Mouse (Mus musculus): ENCODE results near the gene Thnsl2. TPM values are rescaled to one million over a fixed set of nuclear protein-coding genes. Genes with fewer than 3 reads are reported as not detected.
A peak's percentile ranks its signal among the peaks of the same experiment; 100 is the strongest.

Gene Thnsl2
- polyA plus RNA-seq, 2 experiments, result 4.7 to 11.8 TPM

DNA sequence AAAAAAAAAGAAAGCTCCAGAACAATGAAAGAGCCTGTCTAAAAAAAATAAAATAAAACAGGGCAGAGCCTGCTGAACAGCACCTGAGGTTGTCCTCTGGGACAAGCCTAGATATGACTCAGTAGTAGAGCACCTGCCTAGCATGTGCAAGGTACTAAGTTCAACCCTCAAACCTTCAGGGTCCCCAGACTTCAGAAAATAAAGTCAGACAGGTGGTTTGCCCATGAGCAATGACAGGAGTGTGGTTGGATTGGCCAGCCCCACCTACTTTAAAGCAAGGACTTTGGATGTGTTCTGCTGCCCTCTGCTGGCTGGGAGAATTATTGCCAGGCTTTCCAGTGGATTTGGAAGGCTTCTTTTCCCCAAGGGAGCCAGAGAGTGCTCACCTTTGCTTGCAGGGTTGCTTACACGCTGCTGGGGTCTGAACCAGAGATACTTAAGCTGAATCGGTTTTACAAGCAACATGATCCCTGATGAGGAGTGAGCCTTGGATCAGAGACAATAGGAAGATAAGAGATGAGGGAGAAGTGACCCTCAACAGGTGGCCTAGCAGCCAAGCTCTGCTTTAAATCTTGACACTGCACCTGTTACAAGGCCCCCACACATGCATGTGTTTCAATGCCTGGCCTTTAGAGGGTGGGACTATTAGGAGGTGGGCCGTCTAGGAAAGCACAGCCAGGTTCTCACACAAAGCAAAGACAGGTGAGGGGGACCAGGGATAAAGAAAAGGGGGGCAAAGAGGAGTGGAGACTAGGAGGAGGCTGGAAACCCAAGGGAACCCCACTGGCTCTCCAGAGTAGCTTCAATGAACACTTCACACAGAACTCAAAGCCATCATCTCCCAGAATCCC, 19.0 kb downstream of the Thnsl2 start:
- no peak for TF ChIP-seq EP300 (IDR thresholded peaks at IDR 0.05; ENCODE audit: low read depth)
- peak; percentile 85 for TF ChIP-seq CTCF (IDR thresholded peaks at IDR 0.05; ENCODE audit: low read depth)
- Histone ChIP-seq H3K4me2 (ENCODE audit: low read depth) (no peak overlapping the region), H3K9ac (replicated peaks) (no peak overlapping the region), H3K27me3 (ENCODE audit: control insufficient read depth, insufficient read depth, low read length) (no peaks in the 10 kb centered on the region), H3K27ac (no peak overlapping the region), H3K36me3 (replicated peaks; ENCODE audit: control insufficient read depth, insufficient read depth, low read depth) (no peaks in the 10 kb centered on the region), H3K4me3 (ENCODE audit: insufficient read depth in 1 of 2, low read depth in 2 of 2, low read length in 2 of 2) (no peak overlapping the region), H3K4me1 (replicated peaks; ENCODE audit: control insufficient read depth in 2 of 2, insufficient read depth in 2 of 2, low read length in 1 of 2) (no peaks in the 10 kb centered on the region), H3K9me3 (ENCODE audit: control insufficient read depth, low read length) (no peaks in the 10 kb centered on the region)
- WGBS (ENCODE audit: insufficient replicate concordance), result 1% methylated on average over 3 of the region's 3 CpGs
- DNase-seq (ENCODE audit: low read depth in 3 of 3, low spot score in 3 of 3) (peak in 2 of 3 experiments; percentile 27 to 43), ATAC-seq (ENCODE audit: insufficient read depth) (no peak)

GRCm38 (mm10) chr6:71119577-71120254, 24.5 kb downstream of the Thnsl2 start:
- no peak for TF ChIP-seq EP300 (IDR thresholded peaks at IDR 0.05; ENCODE audit: low read depth)
- TF ChIP-seq CTCF (IDR thresholded peaks at IDR 0.05; ENCODE audit: low read depth), result no peak
- Histone ChIP-seq H3K27ac (no peak overlapping the region), H3K4me3 (ENCODE audit: insufficient read depth in 1 of 2, low read depth in 2 of 2, low read length in 2 of 2) (no peak overlapping the region), H3K4me1 (replicated peaks; ENCODE audit: control insufficient read depth in 2 of 2, insufficient read depth in 2 of 2, low read length in 1 of 2) (no peaks in the 10 kb centered on the region), H3K4me2 (ENCODE audit: low read depth) (no peak overlapping the region), H3K36me3 (replicated peaks; ENCODE audit: control insufficient read depth, insufficient read depth, low read depth) (no peaks in the 10 kb centered on the region), H3K9ac (replicated peaks) (no peak overlapping the region), H3K9me3 (ENCODE audit: control insufficient read depth, low read length) (no peaks in the 10 kb centered on the region), H3K27me3 (ENCODE audit: control insufficient read depth, insufficient read depth, low read length) (no peaks in the 10 kb centered on the region)
- 17% methylated on average over 8 of the region's 10 CpGs for WGBS (ENCODE audit: insufficient replicate concordance)
- ATAC-seq (ENCODE audit: insufficient read depth) (no peak), DNase-seq (ENCODE audit: low read depth in 3 of 3, low spot score in 3 of 3) (no peak)

DNA sequence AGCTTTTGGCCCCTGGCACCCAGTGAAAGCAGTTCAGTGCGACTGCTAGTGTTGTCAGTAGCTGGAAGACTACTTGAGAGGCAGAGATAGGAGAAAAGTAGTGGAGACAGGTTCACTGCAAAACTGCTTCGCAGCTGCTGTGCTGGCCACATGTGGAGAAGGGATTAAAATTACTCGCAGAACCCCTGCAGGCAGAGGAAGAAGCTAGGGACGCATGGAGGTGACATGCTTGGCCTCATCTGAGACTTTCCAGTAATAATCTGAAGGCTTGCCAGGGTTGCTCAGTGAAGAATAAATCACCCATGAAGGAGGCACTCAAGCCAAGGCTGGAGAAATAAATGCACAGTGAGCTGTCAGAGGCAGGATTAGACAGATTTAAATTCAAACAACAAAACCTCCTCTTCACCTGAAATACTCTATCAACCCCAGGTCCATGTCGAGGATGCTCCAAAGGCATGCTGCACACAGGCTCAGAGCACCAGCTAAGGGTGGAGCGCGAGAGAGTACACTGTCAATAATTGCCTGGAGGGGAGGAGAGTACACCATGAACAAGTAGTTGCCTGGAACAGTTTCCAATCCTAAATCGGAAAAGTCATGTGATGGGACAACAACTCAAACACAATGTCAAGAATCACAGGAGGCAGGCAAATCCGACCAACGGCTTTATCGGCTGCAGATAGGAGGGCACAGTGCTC, 32.7 kb downstream of the Thnsl2 start:
- H3K4me3 ChIP-seq (ENCODE audit: insufficient read depth in 1 of 2, low read depth in 2 of 2, low read length in 2 of 2), result no peak overlapping the region
- ATAC-seq (ENCODE audit: insufficient read depth) (no peak), DNase-seq (ENCODE audit: low read depth in 3 of 3, low spot score in 3 of 3) (no peak)
- H3K4me2 ChIP-seq (ENCODE audit: low read depth), result no peak overlapping the region
- H3K27ac ChIP-seq, result no peak overlapping the region
- H3K4me1 ChIP-seq (replicated peaks; ENCODE audit: control insufficient read depth in 2 of 2, insufficient read depth in 2 of 2, low read length in 1 of 2), result no peaks in the 10 kb centered on the region
- H3K36me3 ChIP-seq (replicated peaks; ENCODE audit: control insufficient read depth, insufficient read depth, low read depth), result no peaks in the 10 kb centered on the region
- H3K9ac ChIP-seq (replicated peaks), result no peak overlapping the region
- H3K9me3 ChIP-seq (ENCODE audit: control insufficient read depth, low read length), result no peaks in the 10 kb centered on the region
- H3K27me3 ChIP-seq (ENCODE audit: control insufficient read depth, insufficient read depth, low read length), result no peaks in the 10 kb centered on the region
- TF ChIP-seq EP300 (IDR thresholded peaks at IDR 0.05; ENCODE audit: low read depth) (no peak), CTCF (IDR thresholded peaks at IDR 0.05; ENCODE audit: low read depth) (no peak)
- 65% methylated on average over 11 of the region's 11 CpGs for WGBS (ENCODE audit: insufficient replicate concordance)

DNA sequence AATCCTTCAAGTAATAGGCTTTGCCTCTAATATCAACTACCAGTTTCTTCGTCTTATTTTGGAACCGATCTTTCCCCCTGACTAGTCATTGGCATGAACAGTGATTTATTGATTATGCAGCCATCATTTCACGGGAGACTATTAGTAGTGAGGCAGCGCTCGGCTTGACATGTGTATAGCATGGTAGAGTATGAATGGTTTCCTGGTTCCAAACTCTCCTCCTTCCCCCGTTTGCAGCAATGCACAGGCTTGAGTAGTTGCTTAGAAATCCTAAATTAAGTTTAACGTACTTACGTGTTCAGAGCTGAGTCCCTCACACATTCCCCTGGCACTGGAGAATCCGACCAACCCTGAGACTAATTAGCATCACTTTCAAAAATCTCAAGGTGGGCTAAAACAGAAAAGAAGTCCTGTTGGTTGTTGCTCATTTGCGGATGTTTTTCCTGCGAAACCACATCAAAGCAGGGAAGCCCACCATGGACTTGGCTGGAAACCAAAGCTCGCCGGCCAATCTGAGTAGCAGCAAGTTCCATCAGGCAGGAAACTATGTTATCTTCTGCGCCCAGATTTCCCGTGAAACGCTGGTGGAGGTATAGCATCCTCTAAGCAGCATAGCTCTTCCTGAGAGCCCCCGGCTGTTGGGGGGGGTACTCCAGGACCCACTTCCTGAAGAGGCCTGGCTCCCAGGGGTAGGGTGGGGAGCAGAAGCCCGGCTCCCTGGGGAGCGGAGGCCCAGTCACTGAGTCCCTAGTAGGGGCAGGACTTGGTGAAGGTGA, 37.9 kb downstream of the Thnsl2 start:
- Histone ChIP-seq H3K4me1 (replicated peaks; ENCODE audit: control insufficient read depth in 2 of 2, insufficient read depth in 2 of 2, low read length in 1 of 2) (no peaks in the 10 kb centered on the region), H3K9ac (replicated peaks) (no peak overlapping the region), H3K4me3 (ENCODE audit: insufficient read depth in 1 of 2, low read depth in 2 of 2, low read length in 2 of 2) (no peak overlapping the region), H3K27me3 (ENCODE audit: control insufficient read depth, insufficient read depth, low read length) (no peaks in the 10 kb centered on the region), H3K36me3 (replicated peaks; ENCODE audit: control insufficient read depth, insufficient read depth, low read depth) (no peaks in the 10 kb centered on the region), H3K4me2 (ENCODE audit: low read depth) (no peak overlapping the region), H3K27ac (no peak overlapping the region), H3K9me3 (ENCODE audit: control insufficient read depth, low read length) (no peaks in the 10 kb centered on the region)
- no peak for TF ChIP-seq EP300 (IDR thresholded peaks at IDR 0.05; ENCODE audit: low read depth)
- ATAC-seq (ENCODE audit: insufficient read depth) (no peak), DNase-seq (ENCODE audit: low read depth in 3 of 3, low spot score in 3 of 3) (no peak)
- WGBS (ENCODE audit: insufficient replicate concordance), result 15% methylated on average over 19 of the region's 19 CpGs
